Mouse (Mus musculus): ENCODE results near the gene Ctf1.

The Ctf1 gene

GRCm38 (mm10) chr7:127766851-127767609, 54.5 kb downstream of the Ctf1 start:
- peak; percentile 94 for DNase-seq (ENCODE audit: extremely low read depth, low read depth)

Measured in MEL-GATA-1-ER (cell line).